Mouse (Mus musculus): Measurements from ENCODE around the gene Tomm20. TPM values are rescaled to one million over a fixed set of nuclear protein-coding genes. Genes with fewer than 3 reads are reported as not detected.
A peak's percentile ranks its signal among the peaks of the same experiment; 100 is the strongest.

Gene Tomm20
- polyA plus RNA-seq, 1 experiment: 450 TPM

DNA sequence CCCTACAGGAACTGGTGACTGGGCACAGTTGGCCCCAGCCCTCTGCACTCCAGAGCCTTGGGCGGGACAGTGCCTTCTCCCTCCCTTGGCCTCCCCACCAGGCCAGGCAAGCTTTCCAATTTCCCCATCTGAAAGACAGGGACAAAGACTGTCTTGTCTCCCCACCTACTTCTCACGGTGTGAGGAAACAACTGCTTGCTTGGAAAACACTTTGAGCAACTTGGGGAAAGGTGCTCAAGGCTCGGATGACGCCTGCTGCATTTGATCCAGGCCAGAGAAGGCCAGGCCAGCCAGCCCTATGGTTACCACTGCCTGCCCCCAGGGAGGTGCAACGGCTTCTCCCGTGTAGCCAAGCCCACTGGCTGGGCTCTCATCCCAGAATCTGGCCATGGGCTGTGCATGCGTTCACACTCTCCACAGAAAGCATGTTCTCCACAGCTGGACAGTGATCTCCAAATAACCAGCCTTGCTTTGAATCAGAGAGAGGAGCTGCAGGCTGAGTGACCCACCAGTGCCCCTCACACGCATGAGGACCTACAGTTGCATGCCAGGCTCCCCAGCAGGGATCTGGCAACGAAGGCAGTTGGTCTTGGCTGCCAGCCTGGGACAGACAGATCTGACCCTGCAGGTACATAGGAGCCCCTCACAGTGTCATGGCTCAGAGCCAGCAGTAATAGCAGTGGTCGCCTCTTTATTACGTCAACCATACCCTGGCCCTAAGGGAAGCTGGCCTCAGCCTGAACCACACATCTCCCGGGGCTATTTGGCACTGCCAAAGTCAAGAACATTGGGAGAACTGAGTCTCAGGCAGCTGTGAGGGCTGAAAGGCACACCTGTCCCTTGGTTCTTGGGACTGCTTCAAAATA lies 32.2 kb downstream of the Tomm20 start:
- WGBS: 23% methylated on average over 12 of the region's 12 CpGs
- TF ChIP-seq POLR2A (IDR thresholded peaks at IDR 0.05; ENCODE audit: low read depth, low read length) (no peak), CTCF (IDR thresholded peaks at IDR 0.05; ENCODE audit: extremely low read depth, insufficient read length, insufficient replicate concordance, low read depth, low read length) (no peak)
- no peaks in the 10 kb centered on the region for H3K36me3 ChIP-seq (ENCODE audit: control insufficient read depth, insufficient read depth, low read length)
- peaks cover 21% of the 10 kb centered on the region for H3K4me1 ChIP-seq (ENCODE audit: control insufficient read depth, insufficient read depth, insufficient read length, low read length)
- no peak overlapping the region for H3K4me3 ChIP-seq (ENCODE audit: low read depth, low read length)
- H3K27ac ChIP-seq (ENCODE audit: insufficient read depth, low read depth, low read length): peak overlapping the region; percentile 21
- H3K27me3 ChIP-seq (ENCODE audit: control insufficient read depth, insufficient read depth, low read length): no peaks in the 10 kb centered on the region

DNA sequence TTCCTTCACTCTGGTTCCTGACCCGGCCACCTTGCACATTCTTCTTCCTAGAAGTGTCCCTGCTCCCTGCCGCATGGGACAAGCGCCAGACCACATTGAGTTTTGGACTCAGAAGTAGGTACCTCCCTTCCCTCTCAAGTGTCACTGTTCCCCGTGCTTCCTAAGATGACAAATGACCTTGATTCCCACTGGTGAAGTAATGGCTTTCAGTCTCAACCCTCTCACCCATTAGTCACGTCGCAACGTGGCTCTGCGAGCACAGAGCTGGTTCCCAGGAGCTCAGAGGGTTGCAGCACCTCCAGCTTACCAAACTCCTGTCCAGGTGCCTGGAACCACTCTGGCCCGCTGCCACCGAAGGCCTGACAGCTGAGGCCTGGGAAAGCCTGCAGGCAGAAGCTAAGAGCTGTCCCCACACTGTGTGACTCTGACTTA lies 36.3 kb downstream of the Tomm20 start:
- H3K4me3 ChIP-seq (ENCODE audit: low read depth, low read length): no peak overlapping the region
- peak overlapping the region; percentile 10; the same call in 1 of the 2 replicates for H3K27ac ChIP-seq (ENCODE audit: insufficient read depth, low read depth, low read length)
- 21% methylated on average over 10 of the region's 10 CpGs for WGBS
- peaks cover 31% of the 10 kb centered on the region for H3K4me1 ChIP-seq (ENCODE audit: control insufficient read depth, insufficient read depth, insufficient read length, low read length)
- TF ChIP-seq CTCF (IDR thresholded peaks at IDR 0.05; ENCODE audit: extremely low read depth, insufficient read length, insufficient replicate concordance, low read depth, low read length) (no peak; the same call in 1 of the 2 replicates), POLR2A (IDR thresholded peaks at IDR 0.05; ENCODE audit: low read depth, low read length) (no peak)
- H3K27me3 ChIP-seq (ENCODE audit: control insufficient read depth, insufficient read depth, low read length): no peaks in the 10 kb centered on the region
- no peaks in the 10 kb centered on the region for H3K36me3 ChIP-seq (ENCODE audit: control insufficient read depth, insufficient read depth, low read length)

DNA sequence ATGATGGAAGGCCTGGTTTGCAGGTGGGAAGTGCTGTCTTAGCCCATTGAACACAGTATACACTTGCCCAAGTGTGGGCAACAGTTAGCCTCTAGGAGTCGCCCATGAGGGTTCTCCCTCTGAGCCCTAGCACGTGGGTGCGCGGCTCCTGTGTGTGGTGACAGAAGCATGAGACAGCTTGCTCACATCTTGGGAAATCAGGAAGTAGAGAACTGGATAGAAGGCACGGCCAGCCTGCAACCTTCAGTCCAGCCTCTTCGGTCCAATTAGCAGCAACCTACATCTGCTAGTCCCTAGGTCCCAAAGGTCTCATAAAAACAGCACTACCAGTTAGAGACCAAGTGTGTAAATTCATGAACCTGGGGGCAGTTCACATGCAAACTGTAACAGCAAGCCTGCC lies 36.8 kb downstream of the Tomm20 start:
- Histone ChIP-seq H3K27me3 (ENCODE audit: control insufficient read depth, insufficient read depth, low read length) (no peaks in the 10 kb centered on the region), H3K36me3 (ENCODE audit: control insufficient read depth, insufficient read depth, low read length) (no peaks in the 10 kb centered on the region), H3K27ac (ENCODE audit: insufficient read depth, low read depth, low read length) (peak overlapping the region; percentile 2; the same call in 1 of the 2 replicates), H3K4me3 (ENCODE audit: low read depth, low read length) (no peak overlapping the region), H3K4me1 (ENCODE audit: control insufficient read depth, insufficient read depth, insufficient read length, low read length) (peaks cover 36% of the 10 kb centered on the region)
- TF ChIP-seq CTCF (IDR thresholded peaks at IDR 0.05; ENCODE audit: extremely low read depth, insufficient read length, insufficient replicate concordance, low read depth, low read length): peak; percentile 3; the same call in 1 of the 2 replicates
- TF ChIP-seq POLR2A (IDR thresholded peaks at IDR 0.05; ENCODE audit: low read depth, low read length): no peak
- 26% methylated on average over 6 of the region's 6 CpGs for WGBS

DNA sequence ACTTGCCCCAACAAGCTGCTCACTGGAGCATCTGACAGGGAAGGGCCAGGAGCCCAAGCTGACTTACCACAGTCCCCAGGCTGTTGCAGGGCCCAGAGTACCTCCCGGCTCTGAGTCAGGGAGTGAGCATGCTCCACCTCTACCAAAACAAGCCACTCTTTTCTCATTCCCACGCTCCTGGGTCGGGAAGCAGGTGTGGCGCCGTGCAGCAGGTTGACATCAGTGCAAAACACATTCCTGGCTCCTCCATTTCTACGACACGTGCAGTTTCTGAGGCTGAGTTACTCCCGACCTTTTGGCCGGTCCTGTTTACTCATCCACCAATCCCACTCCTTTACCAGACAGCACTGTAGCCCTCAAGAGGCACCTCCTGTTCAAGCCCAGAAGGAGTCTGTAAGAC lies 37.7 kb downstream of the Tomm20 start:
- peaks cover 32% of the 10 kb centered on the region; the same call in 1 of the 2 replicates for H3K4me1 ChIP-seq (ENCODE audit: control insufficient read depth, insufficient read depth, insufficient read length, low read length)
- no peaks in the 10 kb centered on the region for H3K36me3 ChIP-seq (ENCODE audit: control insufficient read depth, insufficient read depth, low read length)
- H3K4me3 ChIP-seq (ENCODE audit: low read depth, low read length): no peak overlapping the region
- H3K27me3 ChIP-seq (ENCODE audit: control insufficient read depth, insufficient read depth, low read length): no peaks in the 10 kb centered on the region
- WGBS: 33% methylated on average over 9 of the region's 9 CpGs
- no peak overlapping the region for H3K27ac ChIP-seq (ENCODE audit: insufficient read depth, low read depth, low read length)
- TF ChIP-seq POLR2A (IDR thresholded peaks at IDR 0.05; ENCODE audit: low read depth, low read length): no peak
- TF ChIP-seq CTCF (IDR thresholded peaks at IDR 0.05; ENCODE audit: extremely low read depth, insufficient read length, insufficient replicate concordance, low read depth, low read length): no peak

DNA sequence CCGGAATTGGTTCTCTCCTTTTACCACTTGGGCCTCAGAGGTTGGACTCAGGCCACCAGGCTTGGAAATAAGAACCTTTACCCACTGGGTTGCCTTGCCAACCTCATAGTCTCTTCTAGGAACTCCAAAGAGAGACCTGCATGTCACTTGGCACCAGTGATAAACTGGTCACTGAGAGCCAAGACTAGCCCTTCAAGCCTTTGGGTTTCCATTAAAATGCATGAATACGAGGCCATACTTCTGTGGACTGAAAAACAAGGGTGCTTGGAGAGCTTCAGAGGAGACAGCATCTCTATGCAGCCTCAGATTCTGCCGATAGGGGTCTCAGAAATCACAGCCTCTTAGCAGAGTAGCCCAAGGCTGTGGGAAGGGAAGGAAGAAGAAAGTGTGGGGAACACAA lies 38.3 kb downstream of the Tomm20 start:
- no peaks in the 10 kb centered on the region for H3K36me3 ChIP-seq (ENCODE audit: control insufficient read depth, insufficient read depth, low read length)

DNA sequence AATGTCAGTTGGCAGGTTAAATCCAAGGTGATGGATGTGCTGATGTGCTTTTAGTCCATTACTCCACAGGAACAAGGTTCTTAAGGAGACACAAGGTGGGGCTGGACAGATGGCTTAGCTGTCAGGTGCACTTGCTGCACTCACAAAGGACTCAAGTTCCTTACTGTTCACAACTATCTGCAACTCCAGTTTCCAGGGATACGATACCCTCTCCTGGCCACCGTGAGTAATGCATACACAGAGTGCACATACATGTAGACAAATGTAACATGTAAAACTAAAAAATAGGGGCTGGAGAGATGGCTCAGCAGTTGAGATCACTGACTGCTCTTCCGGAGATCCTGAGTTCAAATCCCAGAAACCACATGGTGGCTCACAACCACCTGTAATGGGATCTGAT lies 40.3 kb downstream of the Tomm20 start:
- Histone ChIP-seq H3K36me3 (ENCODE audit: control insufficient read depth, insufficient read depth, low read length) (no peaks in the 10 kb centered on the region), H3K27me3 (ENCODE audit: control insufficient read depth, insufficient read depth, low read length) (no peaks in the 10 kb centered on the region), H3K4me3 (ENCODE audit: low read depth, low read length) (no peak overlapping the region), H3K4me1 (ENCODE audit: control insufficient read depth, insufficient read depth, insufficient read length, low read length) (peaks cover 45% of the 10 kb centered on the region), H3K27ac (ENCODE audit: insufficient read depth, low read depth, low read length) (no peak overlapping the region)
- 91% methylated on average over 3 of the region's 3 CpGs for WGBS
- no peak for TF ChIP-seq CTCF (IDR thresholded peaks at IDR 0.05; ENCODE audit: extremely low read depth, insufficient read length, insufficient replicate concordance, low read depth, low read length)
- no peak for TF ChIP-seq POLR2A (IDR thresholded peaks at IDR 0.05; ENCODE audit: low read depth, low read length)

More for the DNA sequence above, 38.3 kb downstream of the Tomm20 start:
- TF ChIP-seq CTCF (IDR thresholded peaks at IDR 0.05; ENCODE audit: extremely low read depth, insufficient read length, insufficient replicate concordance, low read depth, low read length) (no peak), POLR2A (IDR thresholded peaks at IDR 0.05; ENCODE audit: low read depth, low read length) (no peak)
- Histone ChIP-seq H3K27ac (ENCODE audit: insufficient read depth, low read depth, low read length) (no peak overlapping the region), H3K27me3 (ENCODE audit: control insufficient read depth, insufficient read depth, low read length) (no peaks in the 10 kb centered on the region), H3K4me1 (ENCODE audit: control insufficient read depth, insufficient read depth, insufficient read length, low read length) (peaks cover 36% of the 10 kb centered on the region; the same call in 1 of the 2 replicates), H3K4me3 (ENCODE audit: low read depth, low read length) (no peak overlapping the region)
- WGBS: 86% methylated on average over 3 of the region's 3 CpGs

DNA sequence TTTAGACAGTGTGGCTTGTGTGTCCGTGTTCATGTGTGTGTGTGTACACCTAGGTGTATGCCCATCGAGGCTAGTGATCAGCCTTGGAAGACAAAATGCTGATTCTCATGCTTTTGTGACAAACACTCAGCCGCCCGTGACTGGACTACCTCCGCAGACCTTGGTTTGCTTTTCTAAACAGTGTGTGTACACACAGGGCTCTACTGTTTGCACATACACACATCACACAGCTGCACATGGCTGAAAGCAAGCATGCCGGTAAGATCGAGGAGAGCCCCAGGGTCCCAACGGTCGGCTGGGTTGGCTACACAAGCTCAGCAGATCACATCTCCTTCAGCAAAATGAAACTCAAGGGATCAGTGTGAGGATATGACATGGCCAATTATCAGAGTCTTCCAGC lies 41.7 kb downstream of the Tomm20 start:
- peaks cover 42% of the 10 kb centered on the region for H3K4me1 ChIP-seq (ENCODE audit: control insufficient read depth, insufficient read depth, insufficient read length, low read length)
- H3K27ac ChIP-seq (ENCODE audit: insufficient read depth, low read depth, low read length): peak overlapping the region; percentile 91
- WGBS: 48% methylated on average over 9 of the region's 9 CpGs
- H3K36me3 ChIP-seq (ENCODE audit: control insufficient read depth, insufficient read depth, low read length): no peaks in the 10 kb centered on the region
- no peak for TF ChIP-seq CTCF (IDR thresholded peaks at IDR 0.05; ENCODE audit: extremely low read depth, insufficient read length, insufficient replicate concordance, low read depth, low read length)
- TF ChIP-seq POLR2A (IDR thresholded peaks at IDR 0.05; ENCODE audit: low read depth, low read length): no peak
- H3K27me3 ChIP-seq (ENCODE audit: control insufficient read depth, insufficient read depth, low read length): no peaks in the 10 kb centered on the region
- no peak overlapping the region for H3K4me3 ChIP-seq (ENCODE audit: low read depth, low read length)
